Mouse (Mus musculus): ENCODE results near the gene Tuba8. TPM values are rescaled to one million over a fixed set of nuclear protein-coding genes. Genes with fewer than 3 reads are reported as not detected.

Tuba8 gene
- polyA plus RNA-seq, 1 experiment from 2014 or later: 0.36 TPM

DNA sequence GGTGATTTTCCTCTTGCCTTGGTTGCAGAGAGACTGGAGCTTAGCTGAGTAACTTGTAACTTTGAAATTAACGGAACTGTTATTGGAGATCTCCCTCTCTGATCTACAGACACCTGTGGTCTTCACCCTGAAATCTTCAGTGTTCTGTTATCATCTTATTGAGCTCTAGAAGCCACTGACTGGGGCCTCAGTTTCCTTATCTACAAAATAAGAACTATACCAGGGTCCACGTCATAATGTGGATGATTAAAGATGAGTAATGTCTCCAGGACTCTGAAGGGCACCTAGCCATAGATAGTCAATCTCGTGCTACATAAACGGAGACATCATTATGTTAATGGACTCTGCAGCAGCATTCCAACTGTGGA lies 33.8 kb upstream of the Tuba8 start:
- 80% methylated on average over 4 of the region's 4 CpGs for WGBS
- no peak overlapping the region for H3K4me3 ChIP-seq (replicated peaks; ENCODE audit: low read depth, low read length)
- no peak overlapping the region for H3K4me2 ChIP-seq (ENCODE audit: low read length)

DNA sequence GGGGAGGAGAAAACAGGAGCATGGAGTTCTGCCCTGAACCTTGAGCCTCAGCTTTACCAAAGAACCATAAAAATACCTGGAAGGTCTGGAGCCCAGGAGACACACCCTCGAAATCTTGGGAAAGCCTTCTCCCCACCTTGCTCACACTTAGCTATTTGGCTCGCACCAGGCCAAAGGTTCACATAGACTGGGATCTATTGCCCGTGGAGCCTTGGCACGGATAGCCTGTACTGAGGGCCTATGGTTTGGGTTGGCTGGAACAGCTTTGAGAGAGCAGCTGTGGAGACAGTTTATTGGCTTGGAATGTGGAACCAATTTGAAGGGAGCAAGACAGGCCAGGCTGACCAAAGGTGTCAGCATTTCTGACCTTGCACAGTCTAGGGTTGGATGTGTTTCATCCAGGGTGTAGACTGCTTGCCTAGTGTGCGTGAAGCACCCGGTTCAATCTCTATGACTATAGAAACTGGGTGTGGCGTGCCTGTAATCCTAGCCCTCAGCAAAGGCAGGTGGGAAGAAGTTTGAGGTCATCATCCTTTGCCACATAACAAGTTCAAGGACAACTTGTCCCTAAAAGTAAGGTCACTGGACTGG lies 33.3 kb upstream of the Tuba8 start:
- H3K4me3 ChIP-seq (replicated peaks; ENCODE audit: low read depth, low read length): no peak overlapping the region
- no peaks in the 10 kb centered on the region for H3K36me3 ChIP-seq (ENCODE audit: control insufficient read depth, insufficient read depth, low read length)
- no peak overlapping the region for H3K9ac ChIP-seq (replicated peaks; ENCODE audit: low read length)
- no peak overlapping the region for H3K4me2 ChIP-seq (ENCODE audit: low read length)
- ATAC-seq (ENCODE audit: low FRiP score, low TSS enrichment): no peak
- H3K9me3 ChIP-seq (ENCODE audit: control insufficient read depth, low read length): no peaks in the 10 kb centered on the region
- H3K4me1 ChIP-seq (ENCODE audit: control insufficient read depth, insufficient read depth, low read length): 0 out of 2 replicates have a peak, but pooled peaks cover 5% of the 10 kb centered on the region
- H3K27me3 ChIP-seq (ENCODE audit: control insufficient read depth, insufficient read depth, low read length): no peaks in the 10 kb centered on the region
- no peak for DNase-seq
- no peak overlapping the region for H3K27ac ChIP-seq (replicated peaks; ENCODE audit: low read depth, low read length)
- 89% methylated on average over 7 of the region's 7 CpGs for WGBS

More for the DNA sequence above, 33.8 kb upstream of the Tuba8 start:
- H3K9ac ChIP-seq (replicated peaks; ENCODE audit: low read length): no peak overlapping the region
- H3K9me3 ChIP-seq (ENCODE audit: control insufficient read depth, low read length): no peaks in the 10 kb centered on the region
- ATAC-seq (ENCODE audit: low FRiP score, low TSS enrichment) (no peak), DNase-seq (no peak)
- H3K4me1 ChIP-seq (ENCODE audit: control insufficient read depth, insufficient read depth, low read length): 0 out of 2 replicates have a peak, but pooled peaks cover 5% of the 10 kb centered on the region
- no peaks in the 10 kb centered on the region for H3K27me3 ChIP-seq (ENCODE audit: control insufficient read depth, insufficient read depth, low read length)
- H3K36me3 ChIP-seq (ENCODE audit: control insufficient read depth, insufficient read depth, low read length): no peaks in the 10 kb centered on the region
- H3K27ac ChIP-seq (replicated peaks; ENCODE audit: low read depth, low read length): no peak overlapping the region

DNA sequence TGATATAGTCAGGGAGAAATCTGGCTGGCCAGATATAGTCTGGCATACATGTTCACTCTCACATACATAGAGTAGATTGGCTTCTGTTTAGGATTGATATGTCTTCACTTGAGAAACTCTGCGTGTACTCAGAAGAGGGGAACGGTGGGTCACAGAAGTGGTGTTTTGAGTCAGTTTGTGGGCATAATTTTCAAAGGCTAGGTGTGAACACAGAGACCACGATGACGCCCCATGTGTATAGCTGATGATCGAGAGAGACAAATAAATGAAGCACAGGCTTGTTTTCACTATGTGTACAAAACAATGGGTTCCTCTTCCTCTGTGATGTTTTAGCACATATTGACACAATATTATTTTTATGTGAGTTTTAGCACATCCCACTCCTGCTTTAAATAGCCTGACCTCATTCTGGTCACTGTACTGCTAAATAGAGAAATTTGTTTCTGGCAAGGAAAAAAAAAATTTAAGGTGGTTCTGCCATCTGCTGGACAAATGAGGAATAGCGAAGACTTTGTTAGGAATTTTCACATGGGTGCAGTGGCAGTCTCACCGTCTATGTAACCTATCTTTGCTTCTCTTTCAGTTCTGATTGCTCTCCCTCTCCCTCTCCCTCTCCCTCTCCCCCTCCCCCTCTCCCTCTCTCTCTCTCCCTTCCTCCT lies 31.7 kb upstream of the Tuba8 start:
- Histone ChIP-seq H3K4me3 (replicated peaks; ENCODE audit: low read depth, low read length) (no peak overlapping the region), H3K27ac (replicated peaks; ENCODE audit: low read depth, low read length) (no peak overlapping the region), H3K36me3 (ENCODE audit: control insufficient read depth, insufficient read depth, low read length) (no peaks in the 10 kb centered on the region), H3K9me3 (ENCODE audit: control insufficient read depth, low read length) (no peaks in the 10 kb centered on the region), H3K4me1 (ENCODE audit: control insufficient read depth, insufficient read depth, low read length) (0 out of 2 replicates have a peak, but pooled peaks cover 5% of the 10 kb centered on the region), H3K27me3 (ENCODE audit: control insufficient read depth, insufficient read depth, low read length) (no peaks in the 10 kb centered on the region), H3K4me2 (ENCODE audit: low read length) (no peak overlapping the region), H3K9ac (replicated peaks; ENCODE audit: low read length) (no peak overlapping the region)
- 61% methylated on average over 7 of the region's 7 CpGs for WGBS
- no peak for ATAC-seq (ENCODE audit: low FRiP score, low TSS enrichment)
- peak; percentile 89 for DNase-seq

DNA sequence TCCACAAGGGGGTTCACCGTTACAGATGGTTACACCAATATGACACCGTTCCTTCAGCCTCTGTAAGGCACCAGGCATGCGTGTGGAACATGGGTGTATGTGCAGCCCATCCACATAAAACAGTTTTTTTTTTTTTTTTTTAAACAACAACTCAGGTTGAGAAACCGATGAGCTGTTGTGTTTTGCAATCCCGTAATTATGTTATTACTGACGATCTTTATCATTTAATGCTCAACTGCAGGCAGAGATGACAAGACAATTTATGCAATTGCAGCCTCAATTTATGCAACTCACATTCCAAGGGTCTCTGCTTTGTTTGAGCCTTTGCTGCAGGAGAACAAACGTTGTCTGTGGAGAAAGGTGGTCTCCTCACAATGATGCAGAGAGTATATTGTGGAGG lies 30.6 kb upstream of the Tuba8 start:
- DNase-seq: no peak
- Histone ChIP-seq H3K4me1 (ENCODE audit: control insufficient read depth, insufficient read depth, low read length) (0 out of 2 replicates have a peak, but pooled peaks cover 12% of the 10 kb centered on the region), H3K9me3 (ENCODE audit: control insufficient read depth, low read length) (no peaks in the 10 kb centered on the region), H3K4me3 (replicated peaks; ENCODE audit: low read depth, low read length) (no peak overlapping the region), H3K36me3 (ENCODE audit: control insufficient read depth, insufficient read depth, low read length) (no peaks in the 10 kb centered on the region), H3K27me3 (ENCODE audit: control insufficient read depth, insufficient read depth, low read length) (no peaks in the 10 kb centered on the region), H3K4me2 (ENCODE audit: low read length) (no peak overlapping the region), H3K27ac (replicated peaks; ENCODE audit: low read depth, low read length) (no peak overlapping the region), H3K9ac (replicated peaks; ENCODE audit: low read length) (no peak overlapping the region)
- no peak for ATAC-seq (ENCODE audit: low FRiP score, low TSS enrichment)
- 78% methylated on average over 7 of the region's 7 CpGs for WGBS

DNA sequence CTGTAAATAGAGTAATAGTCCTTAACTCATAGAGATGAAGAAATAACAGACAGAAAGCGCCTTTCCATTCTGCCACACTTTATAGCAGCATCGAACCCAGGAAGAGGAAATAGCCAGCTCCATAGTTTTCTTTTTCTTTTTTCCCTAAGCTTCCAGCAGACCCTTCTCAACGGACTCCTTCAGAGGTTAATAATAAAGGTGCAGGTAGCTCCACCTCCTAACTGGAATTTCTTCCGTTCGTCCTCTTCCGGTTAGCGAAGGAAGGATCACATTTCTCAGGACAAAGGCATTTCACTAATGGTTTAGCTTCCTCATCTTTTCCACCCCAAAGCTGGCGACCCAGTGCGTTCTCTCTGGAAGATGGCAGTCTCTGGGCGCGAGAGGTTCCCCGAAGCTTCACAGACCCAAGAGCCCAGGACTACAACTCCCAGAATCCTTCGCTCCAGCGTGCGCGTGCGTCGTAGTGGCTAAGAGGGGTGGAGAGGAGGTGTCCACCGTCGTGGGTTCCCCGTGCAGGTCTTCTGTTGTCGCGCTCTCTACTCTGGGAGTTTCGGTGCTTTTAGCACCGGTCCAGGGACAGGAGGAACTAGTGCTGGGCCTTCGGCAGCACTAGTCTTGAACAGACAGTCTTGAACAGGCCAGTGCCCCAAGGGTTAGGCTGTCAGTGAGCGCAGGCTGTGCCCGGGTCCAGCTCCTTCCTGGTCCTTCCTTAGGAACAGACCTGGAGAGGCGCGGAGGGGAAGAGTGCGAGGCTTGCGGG lies 26.9 kb upstream of the Tuba8 start, which contains the start of gene Pex26:
TSS of gene Pex26 (plus strand) at position 254 of the 760 bp plus-strand sequence.
- 1% methylated on average over 32 of the region's 32 CpGs for WGBS
- Histone ChIP-seq H3K9ac (replicated peaks; ENCODE audit: low read length) (peak within 1 kb of the TSS; percentile 66), H3K36me3 (ENCODE audit: control insufficient read depth, insufficient read depth, low read length) (peaks cover 19% of the 10 kb centered on the region), H3K9me3 (ENCODE audit: control insufficient read depth, low read length) (no peaks in the 10 kb centered on the region), H3K4me3 (replicated peaks; ENCODE audit: low read depth, low read length) (peak within 1 kb of the TSS; percentile 69), H3K27ac (replicated peaks; ENCODE audit: low read depth, low read length) (peak within 1 kb of the TSS; percentile 88), H3K4me2 (ENCODE audit: low read length) (peak within 1 kb of the TSS; percentile 91), H3K27me3 (ENCODE audit: control insufficient read depth, insufficient read depth, low read length) (no peaks in the 10 kb centered on the region), H3K4me1 (ENCODE audit: control insufficient read depth, insufficient read depth, low read length) (peaks cover 16% of the 10 kb centered on the region)
- DNase-seq (peak; percentile 97), ATAC-seq (ENCODE audit: low FRiP score, low TSS enrichment) (peak; percentile 90)

DNA sequence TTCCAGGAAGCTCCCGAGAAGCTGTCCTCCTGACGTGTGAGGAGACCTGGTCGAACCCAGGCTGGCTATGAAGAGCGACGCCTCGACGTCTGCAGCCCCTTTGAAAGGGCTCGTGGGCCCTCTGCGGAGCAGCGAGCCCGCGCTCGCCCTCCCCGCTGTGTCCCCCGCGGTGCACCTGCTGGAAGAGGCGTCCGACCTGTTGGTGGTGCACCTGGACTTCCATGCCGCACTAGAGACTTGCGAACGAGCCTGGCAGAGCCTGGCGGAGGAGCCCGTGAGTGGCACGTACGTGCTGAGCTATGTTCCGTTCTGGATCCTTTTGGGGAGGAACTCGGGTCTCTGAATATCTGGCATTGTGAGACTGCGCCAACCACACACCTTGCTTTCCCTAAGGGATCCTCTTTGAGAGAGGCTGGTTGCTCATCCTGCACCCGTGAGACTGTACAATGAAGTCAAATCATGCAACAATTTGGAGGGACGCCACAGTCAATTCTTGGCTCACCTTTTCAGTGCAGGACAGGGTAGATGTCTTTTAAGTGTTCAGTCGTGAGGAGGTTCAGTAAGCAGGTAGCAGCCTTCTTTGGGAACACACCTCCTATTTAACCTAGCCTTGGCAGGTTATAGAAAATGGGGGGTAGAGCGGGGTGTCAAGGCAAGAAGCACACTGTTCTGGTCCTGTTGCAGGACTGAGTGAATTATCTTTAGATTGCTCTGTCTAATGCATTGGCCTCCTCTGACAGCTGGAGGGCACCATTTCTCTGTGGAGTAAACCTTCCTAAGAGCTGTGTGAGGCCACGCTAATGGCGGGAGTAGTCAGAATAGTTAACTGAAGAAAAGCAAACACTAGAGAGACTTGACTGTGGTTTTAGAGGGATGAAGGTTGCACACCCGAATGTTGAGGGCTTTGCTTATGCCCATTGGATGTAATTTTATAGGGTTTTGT lies 26.0 kb upstream of the Tuba8 start:
- H3K4me2 ChIP-seq (ENCODE audit: low read length): peak overlapping the region; percentile 91
- H3K4me3 ChIP-seq (replicated peaks; ENCODE audit: low read depth, low read length): peak overlapping the region; percentile 69
- ATAC-seq (ENCODE audit: low FRiP score, low TSS enrichment): peak; percentile 52
- WGBS: 4% methylated on average over 35 of the region's 35 CpGs
- H3K9me3 ChIP-seq (ENCODE audit: control insufficient read depth, low read length): no peaks in the 10 kb centered on the region
- peak overlapping the region; percentile 88; the same call in 1 of the 2 replicates for H3K27ac ChIP-seq (replicated peaks; ENCODE audit: low read depth, low read length)
- H3K4me1 ChIP-seq (ENCODE audit: control insufficient read depth, insufficient read depth, low read length): peaks cover 16% of the 10 kb centered on the region
- peaks cover 22% of the 10 kb centered on the region for H3K36me3 ChIP-seq (ENCODE audit: control insufficient read depth, insufficient read depth, low read length)
- H3K9ac ChIP-seq (replicated peaks; ENCODE audit: low read length): peak overlapping the region; percentile 66
- peak; percentile 79 for DNase-seq
- H3K27me3 ChIP-seq (ENCODE audit: control insufficient read depth, insufficient read depth, low read length): no peaks in the 10 kb centered on the region

DNA sequence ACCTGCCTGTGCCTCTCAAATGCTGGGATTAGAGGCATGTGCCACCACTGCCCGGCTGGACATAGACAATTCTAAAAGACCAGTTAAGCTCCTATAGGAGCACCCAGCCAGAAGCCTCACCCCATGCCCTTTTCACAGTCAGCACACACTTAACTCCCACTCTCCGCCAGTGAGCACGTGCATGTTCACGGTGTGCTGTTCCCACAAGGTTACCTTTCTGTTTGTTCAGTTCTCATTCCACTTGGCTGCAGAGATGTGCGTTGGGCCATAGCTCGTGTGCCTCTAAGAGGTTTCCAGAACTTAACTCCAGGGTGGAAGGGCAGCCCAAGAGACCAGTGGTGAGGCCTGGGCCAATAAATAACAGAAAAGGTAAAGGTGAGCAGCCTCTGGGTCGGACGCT lies 25.3 kb upstream of the Tuba8 start:
- peaks cover 16% of the 10 kb centered on the region for H3K4me1 ChIP-seq (ENCODE audit: control insufficient read depth, insufficient read depth, low read length)
- peaks cover 30% of the 10 kb centered on the region for H3K36me3 ChIP-seq (ENCODE audit: control insufficient read depth, insufficient read depth, low read length)
- ATAC-seq (ENCODE audit: low FRiP score, low TSS enrichment) (no peak), DNase-seq (no peak)
- peak overlapping the region; percentile 69 for H3K4me3 ChIP-seq (replicated peaks; ENCODE audit: low read depth, low read length)
- no peak overlapping the region for H3K27ac ChIP-seq (replicated peaks; ENCODE audit: low read depth, low read length)
- whole genome bisulfite sequencing: 87% methylated on average over 8 of the region's 8 CpGs
- no peaks in the 10 kb centered on the region for H3K27me3 ChIP-seq (ENCODE audit: control insufficient read depth, insufficient read depth, low read length)
- peak overlapping the region; percentile 91 for H3K4me2 ChIP-seq (ENCODE audit: low read length)
- peak overlapping the region; percentile 66; the same call in 1 of the 2 replicates for H3K9ac ChIP-seq (replicated peaks; ENCODE audit: low read length)
- no peaks in the 10 kb centered on the region for H3K9me3 ChIP-seq (ENCODE audit: control insufficient read depth, low read length)

All from midbrain, embryonic 14.5 days (tissue).